Mouse (Mus musculus) erythroblast, embryonic 14.5 days (primary cell): Measurements from ENCODE around the gene Gas6.

Source experiments
- GATA1 ChIP-seq: IDR thresholded peaks from 2 replicates; pipeline ENCODE4 v1.6.1; 2012; ENCODE audit warnings: low read length, inconsistent platforms, mixed read lengths
- TAL1 ChIP-seq: IDR thresholded peaks from 3 replicates; pipeline ENCODE4 v1.6.1; 2012; ENCODE audit warnings: low read length, inconsistent platforms, mixed read lengths

DNA sequence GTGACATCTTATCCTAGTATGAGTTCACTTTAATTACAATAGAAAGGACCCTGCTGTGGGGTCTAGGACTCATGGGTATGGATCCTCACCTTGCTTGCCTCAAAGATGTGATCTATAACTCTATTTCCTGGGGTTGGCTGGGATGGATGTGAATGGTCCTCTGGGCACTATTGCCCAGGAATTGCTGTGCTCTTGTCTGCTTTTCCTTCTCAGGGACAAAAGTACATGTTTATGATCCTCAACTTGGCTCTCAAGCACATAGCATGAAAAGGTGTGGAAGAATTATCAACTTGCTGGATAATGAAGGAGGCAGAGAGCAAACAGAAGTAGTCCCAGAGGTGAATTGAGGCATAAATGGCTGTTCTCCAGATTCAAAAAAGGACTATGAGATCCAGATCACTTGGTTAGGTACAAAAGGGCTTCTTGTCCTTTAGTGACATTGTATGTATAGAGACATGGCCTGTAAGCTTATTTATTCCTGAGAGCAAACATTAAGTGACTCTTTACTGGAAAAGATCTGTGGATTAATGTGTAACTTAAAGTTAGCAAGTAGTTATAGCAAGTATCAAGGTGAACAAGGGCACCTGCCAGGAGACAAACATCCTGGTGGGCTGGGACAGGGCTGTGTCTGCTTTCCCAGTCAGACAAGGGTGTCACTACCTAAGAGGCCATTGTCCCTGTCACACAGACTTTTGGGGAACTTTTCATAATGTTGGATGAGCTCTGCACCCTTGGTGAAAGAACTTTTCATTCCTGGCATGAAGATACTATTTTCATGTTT, 10.8 kb upstream of the Gas6 start:
- no peak for TF ChIP-seq GATA1
- no peak for TF ChIP-seq TAL1
